Mouse (Mus musculus) heart, embryonic 15.5 days (tissue): ENCODE data around the gene Ssbp3. TPM values are rescaled to one million over a fixed set of nuclear protein-coding genes. Genes with fewer than 3 reads are reported as not detected.

ENCODE experiments used
- ATAC-seq: fragments of 200-750 bp; cut with Nextera tagmentation; replicated peaks from 2 replicates; pipeline ENCODE4 v1.8.0; 2017; ENCODE audit warnings: low read depth, moderate TSS enrichment; ENCODE audit not compliant: insufficient number of reproducible peaks, insufficient read depth, low FRiP score
- H3K27ac ChIP-seq: fragments of 300-500 bp; sonication (generic); 2 replicates; pipeline ENCODE4 v1.5.1; 2015; ENCODE audit warnings: mild to moderate bottlenecking, inconsistent platforms
- H3K27me3 ChIP-seq: fragments of 300-500 bp; sonication (generic); 2 replicates; pipeline ENCODE4 v1.6.1; 2015; ENCODE audit warnings: inconsistent platforms
- H3K36me3 ChIP-seq: fragments of 300-500 bp; sonication (generic); 2 replicates; pipeline ENCODE4 v1.6.1; 2015; ENCODE audit warnings: mild to moderate bottlenecking, inconsistent platforms
- H3K4me1 ChIP-seq: fragments of 300-500 bp; sonication (generic); replicated peaks from 2 replicates; pipeline ENCODE4 v1.6.1; 2015; ENCODE audit warnings: inconsistent platforms
- H3K4me2 ChIP-seq: fragments of 300-500 bp; sonication (generic); 2 replicates; pipeline ENCODE4 v1.6.1; 2015; ENCODE audit warnings: inconsistent platforms, mild to moderate bottlenecking, moderate library complexity
- H3K4me3 ChIP-seq: fragments of 300-500 bp; sonication (generic); 2 replicates; pipeline ENCODE4 v1.5.1; 2015; ENCODE audit warnings: mild to moderate bottlenecking, inconsistent platforms
- H3K9ac ChIP-seq: fragments of 300-500 bp; sonication (generic); 2 replicates; pipeline ENCODE4 v1.6.1; 2015; ENCODE audit warnings: mild to moderate bottlenecking, inconsistent platforms
- H3K9me3 ChIP-seq: fragments of 300-500 bp; sonication (generic); replicated peaks from 2 replicates; pipeline ENCODE4 v1.6.1; 2016; ENCODE audit warnings: inconsistent platforms
- WGBS: fragments of 180-500 bp; shearing (Covaris S2); methylation state at CpG from one replicate; pipeline ENCODE4 v1.1.7; 2015; ENCODE audit warnings: mixed read lengths; 5-methylcytosine and 5-hydroxymethylcytosine counted together
- polyA plus RNA-seq: library from polyadenylated mRNA; unstranded; fragments of >200 nt; fragmentation: Nextera tagmentation; extraction: Ambion mirVana; gene quantifications from 2 replicates; pipeline ENCODE4 v1.2.1, GENCODE M21; 2015

Ssbp3 gene
- polyA plus RNA-seq, 1 experiment from 2014 or later = 53.3 TPM

DNA sequence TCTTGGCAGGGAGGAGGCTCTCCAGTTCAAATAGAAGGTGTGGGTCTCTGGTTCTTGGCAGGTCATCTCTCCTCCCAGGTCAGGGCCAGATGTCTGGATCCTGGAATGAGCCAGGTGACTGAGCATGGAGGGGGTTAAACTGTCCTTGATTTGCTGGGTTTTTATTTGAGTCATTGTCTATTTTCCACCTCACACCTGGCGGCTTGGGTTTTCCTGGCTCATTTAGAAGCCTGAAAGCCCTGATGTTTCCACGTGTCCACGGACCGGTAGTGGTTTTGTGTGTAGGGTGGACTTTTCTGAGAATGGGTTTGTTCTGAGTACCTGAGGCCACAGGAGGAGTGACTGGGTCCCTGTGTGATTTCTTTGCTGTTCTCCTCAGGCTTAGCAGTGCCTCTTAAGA lies 9.6 kb downstream of the Ssbp3 start:
- ATAC-seq = no peak
- peaks cover 23% of the 10 kb centered on the region for H3K4me1 ChIP-seq
- H3K27me3 ChIP-seq = no peaks in the 10 kb centered on the region
- H3K36me3 ChIP-seq = peaks cover 55% of the 10 kb centered on the region
- 92% methylated on average over 4 of the region's 4 CpGs for WGBS
- H3K27ac ChIP-seq = no peak overlapping the region
- no peak overlapping the region for H3K4me3 ChIP-seq
- no peak overlapping the region for H3K9ac ChIP-seq
- no peaks in the 10 kb centered on the region for H3K9me3 ChIP-seq
- H3K4me2 ChIP-seq = no peak overlapping the region

DNA sequence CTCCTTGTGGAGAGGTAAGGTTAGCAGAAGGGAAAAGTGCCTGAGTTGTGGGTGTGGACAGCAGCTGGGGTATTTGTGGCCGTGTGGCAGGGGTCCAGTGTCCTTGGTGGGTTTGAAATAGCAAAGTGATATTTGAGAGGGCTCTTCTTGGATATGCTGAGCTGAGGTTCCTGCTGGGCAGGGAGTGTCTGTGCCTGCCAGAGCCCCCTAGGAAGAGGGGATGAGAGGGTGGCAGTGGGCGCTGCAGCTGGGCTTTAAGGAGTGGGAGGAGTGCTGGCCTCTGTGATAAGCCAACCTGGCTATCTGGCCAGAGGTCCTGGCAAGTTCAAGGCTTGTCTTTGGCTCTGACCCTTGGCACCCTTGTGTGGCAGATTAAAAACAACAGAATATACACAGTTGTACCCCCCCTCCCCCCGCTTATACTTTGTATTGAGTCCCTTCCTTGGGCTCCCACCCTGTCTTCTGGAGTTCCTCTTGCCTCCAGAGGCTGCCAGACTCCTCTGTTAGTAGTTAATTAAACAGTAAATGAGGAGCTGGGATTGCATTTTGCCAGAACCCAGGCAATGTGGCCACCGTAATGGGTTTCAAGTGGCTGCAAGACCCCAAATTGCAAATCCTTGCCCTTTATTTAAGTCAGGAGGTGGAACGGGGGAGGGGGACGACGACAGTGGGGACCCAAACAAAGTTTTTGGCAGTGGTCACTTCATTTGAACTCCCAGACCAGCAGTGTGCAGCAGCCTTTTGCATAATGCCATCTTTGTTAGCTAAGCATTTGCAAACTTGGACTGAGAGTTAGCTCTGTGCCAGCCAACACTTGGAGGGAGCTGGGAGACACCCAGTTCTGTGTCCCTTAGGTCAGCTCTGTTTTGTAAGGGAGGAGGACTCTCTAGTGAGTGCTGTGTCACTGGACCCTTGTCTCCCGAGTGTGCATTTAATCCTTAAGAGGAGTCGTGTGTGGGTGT lies 11.2 kb downstream of the Ssbp3 start:
- H3K4me3 ChIP-seq = no peak overlapping the region
- no peak overlapping the region for H3K9ac ChIP-seq
- H3K4me1 ChIP-seq = peaks cover 20% of the 10 kb centered on the region
- 62% methylated on average over 9 of the region's 9 CpGs for WGBS
- H3K27ac ChIP-seq = no peak overlapping the region
- no peak overlapping the region for H3K4me2 ChIP-seq
- H3K27me3 ChIP-seq = no peaks in the 10 kb centered on the region
- peaks cover 52% of the 10 kb centered on the region for H3K36me3 ChIP-seq
- H3K9me3 ChIP-seq = no peaks in the 10 kb centered on the region
- no peak for ATAC-seq

- ATAC-seq = no peak
- Histone ChIP-seq H3K4me1 (peaks cover 20% of the 10 kb centered on the region), H3K27me3 (no peaks in the 10 kb centered on the region), H3K4me3 (no peak overlapping the region), H3K4me2 (no peak overlapping the region), H3K36me3 (peaks cover 39% of the 10 kb centered on the region), H3K27ac (no peak overlapping the region), H3K9me3 (no peaks in the 10 kb centered on the region), H3K9ac (no peak overlapping the region)
- 69% methylated on average over 3 of the region's 3 CpGs for WGBS
These were observed 12.4 kb downstream of the Ssbp3 start for GRCm38 (mm10) chr4:106922919-106923318.

DNA sequence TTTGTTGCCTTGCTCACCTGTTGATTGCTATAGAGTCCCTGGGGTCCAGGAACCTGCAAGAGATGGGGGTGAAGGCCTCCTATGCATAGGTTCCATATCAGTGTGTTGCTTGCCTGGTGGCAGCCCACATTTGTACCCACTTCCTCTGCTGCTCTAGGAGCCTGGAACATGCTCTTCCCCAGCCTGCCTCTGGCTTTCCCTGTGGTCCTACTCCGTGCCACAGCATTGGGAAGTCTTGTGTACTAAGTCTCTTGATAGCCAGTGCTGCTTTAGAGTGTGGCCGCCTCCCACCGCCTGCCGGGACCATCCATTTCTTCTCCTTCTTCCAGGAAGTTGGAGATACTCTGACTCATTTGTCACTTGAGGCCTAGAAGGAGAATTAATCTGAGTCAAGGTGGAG lies 13.7 kb downstream of the Ssbp3 start:
- peaks cover 34% of the 10 kb centered on the region for H3K36me3 ChIP-seq
- H3K27me3 ChIP-seq = no peaks in the 10 kb centered on the region
- H3K9ac ChIP-seq = no peak overlapping the region
- H3K4me2 ChIP-seq = no peak overlapping the region
- no peaks in the 10 kb centered on the region for H3K9me3 ChIP-seq
- no peak overlapping the region for H3K27ac ChIP-seq
- no peak overlapping the region for H3K4me3 ChIP-seq
- H3K4me1 ChIP-seq = peaks cover 32% of the 10 kb centered on the region
- WGBS = 73% methylated on average over 4 of the region's 4 CpGs
- no peak for ATAC-seq

- H3K4me1 ChIP-seq = peaks cover 31% of the 10 kb centered on the region
- no peak overlapping the region for H3K4me2 ChIP-seq
- no peak overlapping the region for H3K4me3 ChIP-seq
- no peaks in the 10 kb centered on the region for H3K9me3 ChIP-seq
- H3K27ac ChIP-seq = no peak overlapping the region
- H3K27me3 ChIP-seq = no peaks in the 10 kb centered on the region
- no peak for ATAC-seq
- H3K9ac ChIP-seq = no peak overlapping the region
- 66% methylated on average over 10 of the region's 10 CpGs for WGBS
- peaks cover 27% of the 10 kb centered on the region for H3K36me3 ChIP-seq
These were observed 14.4 kb downstream of the Ssbp3 start for GRCm38 (mm10) chr4:106924888-106925287.

DNA sequence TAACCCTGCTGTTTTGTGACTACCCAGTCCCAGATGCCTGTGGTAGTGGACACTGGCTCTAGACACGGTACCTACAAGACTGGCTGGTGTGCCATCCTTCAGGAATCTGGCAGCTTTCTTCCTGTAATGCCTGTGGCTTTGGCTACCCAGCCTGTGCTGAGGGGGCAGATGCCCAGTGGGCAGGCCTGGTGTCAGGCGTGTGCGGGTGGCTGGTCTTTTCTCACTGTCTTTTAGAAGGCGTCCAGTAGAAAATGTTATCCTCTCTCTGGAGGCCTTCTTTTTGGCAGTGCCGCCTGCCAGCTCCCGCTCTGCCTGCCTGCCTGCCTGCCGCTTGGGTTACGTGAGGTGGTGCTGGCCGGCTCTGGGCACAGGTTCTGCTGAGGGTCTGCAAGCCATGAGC lies 15.9 kb downstream of the Ssbp3 start:
- Histone ChIP-seq H3K27ac (no peak overlapping the region), H3K9me3 (no peaks in the 10 kb centered on the region), H3K9ac (no peak overlapping the region), H3K4me2 (no peak overlapping the region), H3K27me3 (no peaks in the 10 kb centered on the region), H3K4me1 (peaks cover 21% of the 10 kb centered on the region), H3K4me3 (no peak overlapping the region), H3K36me3 (peaks cover 26% of the 10 kb centered on the region)
- WGBS = 87% methylated on average over 9 of the region's 9 CpGs
- no peak for ATAC-seq

GRCm38 (mm10) chr4:106927034-106927433 lies 16.5 kb downstream of the Ssbp3 start:
- Histone ChIP-seq H3K27me3 (no peaks in the 10 kb centered on the region), H3K9ac (no peak overlapping the region), H3K36me3 (peaks cover 26% of the 10 kb centered on the region), H3K4me1 (peaks cover 15% of the 10 kb centered on the region), H3K4me2 (no peak overlapping the region), H3K4me3 (no peak overlapping the region), H3K27ac (no peak overlapping the region), H3K9me3 (no peaks in the 10 kb centered on the region)
- WGBS = 91% methylated on average over 6 of the region's 6 CpGs
- ATAC-seq = no peak

- Histone ChIP-seq H3K9ac (no peak overlapping the region), H3K27me3 (no peaks in the 10 kb centered on the region), H3K36me3 (peaks cover 16% of the 10 kb centered on the region), H3K27ac (no peak overlapping the region), H3K4me2 (no peak overlapping the region), H3K4me1 (peaks cover 32% of the 10 kb centered on the region), H3K9me3 (no peaks in the 10 kb centered on the region), H3K4me3 (no peak overlapping the region)
- 62% methylated on average over 7 of the region's 7 CpGs for WGBS
- ATAC-seq = no peak
These were observed 18.5 kb downstream of the Ssbp3 start for GRCm38 (mm10) chr4:106928961-106929360.

DNA sequence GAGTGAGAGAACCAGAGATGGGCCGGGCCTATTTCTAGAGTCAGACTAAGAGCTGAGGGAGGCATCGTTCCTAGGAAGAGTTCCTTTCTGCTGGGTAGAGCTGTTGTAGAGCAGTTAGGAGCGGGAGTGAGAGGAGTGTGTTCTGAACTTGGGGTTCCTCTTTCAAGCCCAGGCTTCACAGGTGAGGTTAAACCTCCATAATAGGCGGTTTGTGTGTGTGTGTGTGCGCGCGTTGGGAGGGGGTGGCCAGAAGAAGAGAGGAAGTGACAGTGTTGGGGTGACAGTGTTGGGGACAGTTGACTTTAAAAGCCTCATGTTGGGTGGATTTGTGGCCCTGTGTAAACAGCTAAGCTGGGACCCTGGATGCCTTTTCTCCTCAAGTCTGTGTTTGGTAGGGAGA lies 22.1 kb downstream of the Ssbp3 start:
- no peak for ATAC-seq
- no peaks in the 10 kb centered on the region for H3K36me3 ChIP-seq
- H3K4me3 ChIP-seq = no peak overlapping the region
- peaks cover 60% of the 10 kb centered on the region for H3K4me1 ChIP-seq
- no peaks in the 10 kb centered on the region for H3K9me3 ChIP-seq
- H3K27me3 ChIP-seq = no peaks in the 10 kb centered on the region
- H3K27ac ChIP-seq = no peak overlapping the region
- 85% methylated on average over 7 of the region's 7 CpGs for WGBS
- H3K9ac ChIP-seq = no peak overlapping the region
- no peak overlapping the region for H3K4me2 ChIP-seq

DNA sequence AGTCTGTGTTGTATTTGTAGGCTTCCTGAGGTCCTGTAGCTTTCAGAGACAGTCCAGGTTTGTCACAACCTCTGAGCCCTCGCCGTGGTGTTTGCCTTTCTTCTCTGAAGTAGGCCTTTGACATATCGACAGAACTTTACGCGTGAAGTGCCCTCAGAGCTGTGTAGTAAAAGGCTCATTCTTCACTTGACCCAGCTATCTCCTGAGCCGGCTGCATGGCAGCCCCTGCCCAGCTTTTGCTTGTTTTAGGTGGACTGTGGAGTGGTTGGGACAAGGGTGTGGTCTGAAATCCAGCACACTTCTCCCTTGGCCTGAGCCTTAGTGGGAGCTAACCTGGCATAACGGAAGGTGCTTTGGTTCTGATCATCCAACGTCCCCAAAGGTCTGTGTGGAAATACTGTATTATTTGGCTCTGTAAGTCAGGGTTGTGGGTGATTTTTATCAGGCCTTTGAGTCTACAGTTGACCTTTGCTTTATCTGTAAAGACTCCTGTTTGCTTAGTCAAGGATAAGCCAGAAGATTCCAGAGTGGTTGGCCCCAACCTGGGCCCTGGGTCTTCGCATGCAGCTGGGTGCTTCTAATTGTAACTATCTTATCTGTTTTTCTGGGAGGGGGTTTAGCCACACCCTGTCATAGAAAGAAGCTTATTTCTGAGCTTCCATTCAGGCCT lies 23.4 kb downstream of the Ssbp3 start:
- ATAC-seq = no peak
- no peak overlapping the region for H3K9ac ChIP-seq
- peak overlapping the region; percentile 25; the same call in 1 of the 2 replicates for H3K27ac ChIP-seq
- no peak overlapping the region for H3K4me2 ChIP-seq
- peaks cover 65% of the 10 kb centered on the region for H3K4me1 ChIP-seq
- no peaks in the 10 kb centered on the region for H3K36me3 ChIP-seq
- H3K9me3 ChIP-seq = no peaks in the 10 kb centered on the region
- no peak overlapping the region for H3K4me3 ChIP-seq
- H3K27me3 ChIP-seq = no peaks in the 10 kb centered on the region
- 56% methylated on average over 9 of the region's 9 CpGs for WGBS

- Histone ChIP-seq H3K4me2 (no peak overlapping the region), H3K27ac (peak overlapping the region; percentile 29; the same call in 1 of the 2 replicates), H3K9ac (no peak overlapping the region), H3K4me1 (peaks cover 73% of the 10 kb centered on the region), H3K36me3 (no peaks in the 10 kb centered on the region), H3K27me3 (no peaks in the 10 kb centered on the region), H3K4me3 (no peak overlapping the region), H3K9me3 (no peaks in the 10 kb centered on the region)
- WGBS = 43% methylated on average over 12 of the region's 12 CpGs
- ATAC-seq = no peak
These were observed 24.6 kb downstream of the Ssbp3 start for GRCm38 (mm10) chr4:106934931-106935582.
